In the genomic region with DNA sequence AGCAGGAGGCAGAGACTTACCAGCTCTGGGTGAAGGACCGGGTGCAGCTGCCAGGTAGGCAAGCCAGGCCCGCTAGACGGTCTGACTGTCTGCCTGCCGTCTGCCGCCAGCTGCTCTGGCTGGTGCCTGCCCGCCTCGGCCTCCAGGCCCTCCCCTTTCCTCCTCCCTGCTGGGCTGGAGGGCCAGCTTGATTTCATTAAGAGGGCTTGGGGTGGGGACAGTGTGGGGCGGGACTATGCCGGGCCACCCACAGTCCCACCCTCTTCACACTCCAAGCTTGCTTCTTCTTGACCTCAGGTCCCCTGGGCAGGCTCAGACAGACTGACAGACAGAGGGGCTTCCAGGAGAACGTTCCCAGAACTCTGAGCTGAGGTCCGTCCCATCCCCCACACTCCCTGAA, we compare ENCODE assay signal across 7 mouse cellular contexts. TPM values are rescaled to one million over a fixed set of nuclear protein-coding genes. Genes with fewer than 3 reads are reported as not detected.
DNase-seq lines count a peak whose midpoint lies in the region; ATAC-seq and TF ChIP-seq lines count a peak whose summit lies in the region.

TSS of gene Tmem119 (minus strand) at position 237 of the 400 bp plus-strand sequence.

- H3K27ac ChIP-seq in cortical plate, adult 2 months (ENCODE audit: insufficient read depth, low read length), result no peak within 1 kb of the TSS
- H3K27ac ChIP-seq in intestine, embryonic 15.5 days, result peak within 1 kb of the TSS; percentile 76
- peak within 1 kb of the TSS; percentile 76 for H3K27ac ChIP-seq in neural tube, embryonic 11.5 days (ENCODE audit: low read depth, low read length)

- TF ChIP-seq POLR2A in cortical plate, adult 2 months (IDR thresholded peaks at IDR 0.05; ENCODE audit: extremely low read depth, insufficient read depth, low read length), result peak; percentile 44; the same call in 1 of the 2 replicates

- peak; percentile 92 for ATAC-seq in intestine, embryonic 15.5 days
- ATAC-seq in neural tube, embryonic 11.5 days (ENCODE audit: insufficient read depth, low FRiP score, low TSS enrichment), result peak; percentile 68

- DNase-seq in R1 (ENCODE audit: low read depth, low spot score), result peak; percentile 61
- no peak for DNase-seq in gonadal fat pad, adult 2 months (ENCODE audit: low read depth)
- DNase-seq in liver, result peak; percentile 64
- peak; percentile 80 for DNase-seq in neural tube, embryonic 11.5 days (ENCODE audit: low spot score)
- DNase-seq in cerebellum, postnatal 25 days, result no peak

- under 1% methylated on average over 11 of the region's 11 CpGs for WGBS in intestine, embryonic 15.5 days
- WGBS in neural tube, embryonic 11.5 days, result 2% methylated on average over 11 of the region's 11 CpGs

- H3K27me3 ChIP-seq in intestine, embryonic 15.5 days (replicated peaks), result no peaks in the 10 kb centered on the region
- no peaks in the 10 kb centered on the region for H3K27me3 ChIP-seq in neural tube, embryonic 11.5 days (ENCODE audit: control insufficient read depth, insufficient read depth, low read length)

- peak within 1 kb of the TSS; percentile 55 for H3K4me2 ChIP-seq in intestine, embryonic 15.5 days (replicated peaks)
- H3K4me2 ChIP-seq in neural tube, embryonic 11.5 days (ENCODE audit: low read depth), result peak within 1 kb of the TSS; percentile 32

- no peaks in the 10 kb centered on the region for H3K9me3 ChIP-seq in intestine, embryonic 15.5 days
- H3K9me3 ChIP-seq in neural tube, embryonic 11.5 days (ENCODE audit: control insufficient read depth, low read length), result no peaks in the 10 kb centered on the region

- no peaks in the 10 kb centered on the region for H3K36me3 ChIP-seq in intestine, embryonic 15.5 days
- no peaks in the 10 kb centered on the region for H3K36me3 ChIP-seq in neural tube, embryonic 11.5 days (ENCODE audit: control insufficient read depth, insufficient read depth, low read length)

- no peaks in the 10 kb centered on the region for H3K4me1 ChIP-seq in cortical plate, adult 2 months (ENCODE audit: control insufficient read depth, insufficient read depth, low read length)
- peaks cover 29% of the 10 kb centered on the region for H3K4me1 ChIP-seq in intestine, embryonic 15.5 days (replicated peaks)
- peaks cover 16% of the 10 kb centered on the region for H3K4me1 ChIP-seq in neural tube, embryonic 11.5 days (ENCODE audit: control insufficient read depth, insufficient read depth, low read length)

- TF ChIP-seq CTCF in cortical plate, adult 2 months (IDR thresholded peaks at IDR 0.05; ENCODE audit: extremely low read depth, insufficient read depth, low read length), result no peak

- H3K9ac ChIP-seq in intestine, embryonic 15.5 days, result peak within 1 kb of the TSS; percentile 56
- H3K9ac ChIP-seq in neural tube, embryonic 11.5 days (ENCODE audit: low read length), result peak within 1 kb of the TSS; percentile 37; the same call in 1 of the 2 replicates

- peak within 1 kb of the TSS; percentile 34 for H3K4me3 ChIP-seq in cortical plate, adult 2 months (ENCODE audit: insufficient read depth, low read length)
- H3K4me3 ChIP-seq in intestine, embryonic 15.5 days (replicated peaks), result peak within 1 kb of the TSS; percentile 41
- peak within 1 kb of the TSS; percentile 34 for H3K4me3 ChIP-seq in neural tube, embryonic 11.5 days (ENCODE audit: low read depth, low read length)

RNA-seq across cellular contexts. Expression of gene Tmem119, which starts in this region (rescaled TPM):
- polyA plus RNA-seq in cortical plate, adult 2 months (2012; rRNA removed), result 25.4 and 26.0 TPM in 2 replicates
- 16.5 and 18.7 TPM in 2 replicates for polyA plus RNA-seq in gonadal fat pad, adult 2 months (2012; rRNA removed)
- 57.5 and 61.9 TPM in 2 replicates for polyA plus RNA-seq in intestine, embryonic 15.5 days (2015; fragmentation: Nextera tagmentation; extraction: Ambion mirVana)
- 29.3 and 36.5 TPM in 2 replicates for polyA plus RNA-seq in neural tube, embryonic 11.5 days (2014; fragmentation: Nextera tagmentation; extraction: Ambion mirVana)

Comparison
In these comparisons a context has a peak if more than half of its experiments do, and no peak if none do; other contexts are left out.
1. DNase-seq: peak in R1 (single experiment), liver (single experiment) and neural tube, embryonic 11.5 days (single experiment); none in gonadal fat pad, adult 2 months (single experiment) and cerebellum, postnatal 25 days (0 of 2).
2. Peak in every context shown above with its lines, with median percentiles within 50 percentile points of each other: H3K4me3 ChIP-seq.